Mouse (Mus musculus) spleen, embryonic (tissue): ENCODE results near the gene Izumo2.

ENCODE experiments used
- CTCF ChIA-PET: fragments of 350-600 bp; sonication (Branson Sonifier 250); formaldehyde crosslinking; loops from one replicate; lab custom pipeline; 2022; lab: Charles Lee

Gene Izumo2

GRCm38 (mm10) chr7:44708574-44708973 lies at the start of gene Izumo2:
TSS of gene Izumo2 (plus strand) at chr7:44708742.
- CTCF ChIA-PET, result interaction anchor here (0.8 kb wide), 1 partner anchor 12 kb away, joined by 3 read pairs; no protein-coding TSS in a partner anchor

- CTCF ChIA-PET, result interaction anchor here (0.5 kb wide), 1 partner anchor 21 kb away, joined by 3 read pairs; no protein-coding TSS in a partner anchor
These were observed 47.3 kb upstream of the Izumo2 start for GRCm38 (mm10) chr7:44661219-44661618.

- CTCF ChIA-PET, result no interaction called here
These were observed 46.4 kb upstream of the Izumo2 start for GRCm38 (mm10) chr7:44662168-44662567.

- CTCF ChIA-PET, result no interaction called here
These were observed 46.0 kb upstream of the Izumo2 start for GRCm38 (mm10) chr7:44662569-44662968.

- CTCF ChIA-PET, result no interaction called here
These were observed 45.0 kb upstream of the Izumo2 start for GRCm38 (mm10) chr7:44663546-44663945.

GRCm38 (mm10) chr7:44664731-44665130 lies 43.8 kb upstream of the Izumo2 start:
- CTCF ChIA-PET, result no interaction called here

GRCm38 (mm10) chr7:44666462-44666861 lies 42.1 kb upstream of the Izumo2 start:
- CTCF ChIA-PET, result interaction anchor here (0.7 kb wide), 1 partner anchor 39 kb away, joined by 4 read pairs; no protein-coding TSS in a partner anchor

- CTCF ChIA-PET, result interaction anchor here (0.6 kb wide), 2 partner anchors 8 to 575 kb away, joined by 4 to 14 read pairs; no protein-coding TSS in a partner anchor
These were observed 40.4 kb upstream of the Izumo2 start for GRCm38 (mm10) chr7:44667996-44668738.

- CTCF ChIA-PET, result interaction anchor here (0.6 kb wide), 1 partner anchor 574 kb away, joined by 4 read pairs; no protein-coding TSS in a partner anchor
These were observed 39.4 kb upstream of the Izumo2 start for GRCm38 (mm10) chr7:44669103-44669502.

- CTCF ChIA-PET, result no interaction called here
These were observed 37.7 kb upstream of the Izumo2 start, which contains the start of gene Myh14 for GRCm38 (mm10) chr7:44670803-44671202. TSS of gene Myh14 (minus strand) at chr7:44670843.

- CTCF ChIA-PET, result no interaction called here
These were observed 36.3 kb upstream of the Izumo2 start for GRCm38 (mm10) chr7:44672193-44672592.

GRCm38 (mm10) chr7:44674511-44674910 lies 34.0 kb upstream of the Izumo2 start:
- CTCF ChIA-PET, result interaction anchor here (0.6 kb wide), 1 partner anchor 325 kb away, joined by 23 read pairs; no protein-coding TSS in a partner anchor

GRCm38 (mm10) chr7:44675171-44675570 lies 33.4 kb upstream of the Izumo2 start:
- CTCF ChIA-PET, result no interaction called here

GRCm38 (mm10) chr7:44676126-44676525 lies 32.4 kb upstream of the Izumo2 start:
- CTCF ChIA-PET, result interaction anchor here (0.6 to 0.7 kb wide), 3 partner anchors 9 to 20 kb away, joined by 3 to 14 read pairs (median 3); no protein-coding TSS in a partner anchor

GRCm38 (mm10) chr7:44676611-44677010 lies 31.9 kb upstream of the Izumo2 start:
- CTCF ChIA-PET, result interaction anchor here (0.6 kb wide), 1 partner anchor 11 kb away, joined by 3 read pairs; no protein-coding TSS in a partner anchor

GRCm38 (mm10) chr7:44683656-44684055 lies 24.9 kb upstream of the Izumo2 start:
- CTCF ChIA-PET, result no interaction called here

- CTCF ChIA-PET, result no interaction called here
These were observed 22.8 kb upstream of the Izumo2 start for GRCm38 (mm10) chr7:44685531-44686402.

GRCm38 (mm10) chr7:44688890-44689289 lies 19.7 kb upstream of the Izumo2 start:
- CTCF ChIA-PET, result no interaction called here

GRCm38 (mm10) chr7:44689331-44689730 lies 19.2 kb upstream of the Izumo2 start:
- CTCF ChIA-PET, result no interaction called here

GRCm38 (mm10) chr7:44693427-44694175 lies 14.9 kb upstream of the Izumo2 start:
- CTCF ChIA-PET, result interaction anchor here (0.6 kb wide), 1 partner anchor 133 kb away, joined by 3 read pairs; no protein-coding TSS in a partner anchor

- CTCF ChIA-PET, result no interaction called here
These were observed 13.3 kb upstream of the Izumo2 start for GRCm38 (mm10) chr7:44695223-44695622.
